Mouse (Mus musculus): ENCODE results near the gene Gars. TPM values are rescaled to one million over a fixed set of nuclear protein-coding genes. Genes with fewer than 3 reads are reported as not detected.

Gars gene
- total RNA-seq, 2 experiments from 2014 or later: 60.8 to 61.1 TPM

DNA sequence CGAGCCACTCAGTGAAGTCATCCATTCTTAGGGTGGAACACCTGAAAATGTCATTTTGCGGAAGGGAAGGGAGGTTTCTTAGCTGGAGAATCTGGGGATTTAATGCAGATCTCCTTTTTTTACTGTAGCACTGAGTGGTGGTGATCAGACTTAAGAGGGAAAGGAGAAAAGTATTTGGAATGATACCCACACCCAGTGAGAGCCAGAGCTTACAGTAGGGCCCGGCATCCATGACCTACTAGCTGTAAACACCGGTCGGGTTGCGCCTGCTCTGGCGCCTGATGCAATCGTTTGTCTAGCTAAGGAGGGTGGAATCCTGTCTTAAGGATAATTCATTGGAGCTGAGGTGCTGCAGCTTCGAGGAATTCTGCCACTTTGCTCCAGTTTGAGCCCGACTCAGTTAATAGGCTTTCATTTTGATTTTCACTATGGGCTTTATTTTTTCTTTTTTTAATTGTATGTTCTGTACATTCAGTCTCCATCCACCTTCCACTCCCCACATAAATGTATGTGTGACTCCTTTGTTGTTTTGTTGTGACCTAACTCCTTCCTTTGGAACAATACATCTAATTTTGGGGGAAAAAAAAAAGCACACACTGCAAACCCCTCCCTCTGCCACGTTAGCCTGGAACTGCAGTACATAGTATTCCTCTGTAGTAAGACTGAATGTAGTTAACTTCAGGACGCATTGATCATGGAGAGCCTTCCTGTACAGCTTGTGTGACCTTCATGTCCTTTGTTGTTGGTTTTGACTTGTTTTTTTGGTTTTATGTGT lies 1.1 kb downstream of the Gars start:
- DNase-seq: no peak

- no peak for DNase-seq
Measured at GRCm38 (mm10) chr6:55039446-55039783, 1.6 kb downstream of the Gars start.

DNA sequence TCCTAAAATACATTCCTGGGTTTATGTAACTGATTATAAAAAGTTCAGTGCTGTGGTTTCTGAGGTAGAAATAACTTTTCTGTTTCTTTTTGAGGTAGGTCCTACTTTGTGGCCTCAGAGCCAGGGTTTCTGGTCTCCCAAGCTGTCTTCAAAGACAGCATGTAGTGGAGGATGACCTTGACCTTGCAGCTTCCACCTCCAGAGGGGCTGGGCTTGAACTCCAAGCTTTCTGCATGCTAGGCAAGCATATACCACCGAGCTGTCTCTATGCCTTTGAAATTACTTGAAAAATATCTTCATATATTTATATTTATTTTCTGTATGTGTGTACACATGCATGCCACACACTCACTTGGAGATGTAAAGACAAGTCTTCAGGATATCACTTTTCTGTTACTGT lies 2.2 kb downstream of the Gars start:
- no peak for DNase-seq

- no peak for DNase-seq
Measured at GRCm38 (mm10) chr6:55043206-55043605, 5.4 kb downstream of the Gars start.

GRCm38 (mm10) chr6:55044542-55044941 lies 6.7 kb downstream of the Gars start:
- no peak for DNase-seq

GRCm38 (mm10) chr6:55045326-55045725 lies 7.5 kb downstream of the Gars start:
- DNase-seq: no peak

GRCm38 (mm10) chr6:55049186-55049585 lies 11.4 kb downstream of the Gars start:
- DNase-seq: no peak

GRCm38 (mm10) chr6:55054491-55054890 lies 16.7 kb downstream of the Gars start:
- DNase-seq: no peak

DNA sequence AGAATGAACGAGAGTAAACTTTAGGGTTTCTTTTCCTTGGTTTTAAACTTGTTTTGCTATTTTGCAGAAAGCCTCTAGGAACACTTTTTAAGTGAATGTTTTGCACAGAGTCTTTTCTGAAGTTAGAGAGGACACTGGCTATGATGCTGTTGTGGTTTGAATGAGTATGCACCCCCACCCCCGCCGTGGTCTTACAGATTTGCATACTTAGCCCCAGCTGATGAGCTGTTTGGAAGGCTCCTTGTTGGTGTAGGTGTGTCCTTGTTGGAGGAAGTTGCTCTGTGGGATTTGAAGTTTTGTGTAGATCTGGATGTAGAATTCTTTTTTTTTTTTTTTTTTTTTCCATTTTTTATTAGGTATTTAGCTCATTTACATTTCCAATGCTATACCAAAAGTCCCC lies 19.6 kb downstream of the Gars start:
- DNase-seq: no peak

DNA sequence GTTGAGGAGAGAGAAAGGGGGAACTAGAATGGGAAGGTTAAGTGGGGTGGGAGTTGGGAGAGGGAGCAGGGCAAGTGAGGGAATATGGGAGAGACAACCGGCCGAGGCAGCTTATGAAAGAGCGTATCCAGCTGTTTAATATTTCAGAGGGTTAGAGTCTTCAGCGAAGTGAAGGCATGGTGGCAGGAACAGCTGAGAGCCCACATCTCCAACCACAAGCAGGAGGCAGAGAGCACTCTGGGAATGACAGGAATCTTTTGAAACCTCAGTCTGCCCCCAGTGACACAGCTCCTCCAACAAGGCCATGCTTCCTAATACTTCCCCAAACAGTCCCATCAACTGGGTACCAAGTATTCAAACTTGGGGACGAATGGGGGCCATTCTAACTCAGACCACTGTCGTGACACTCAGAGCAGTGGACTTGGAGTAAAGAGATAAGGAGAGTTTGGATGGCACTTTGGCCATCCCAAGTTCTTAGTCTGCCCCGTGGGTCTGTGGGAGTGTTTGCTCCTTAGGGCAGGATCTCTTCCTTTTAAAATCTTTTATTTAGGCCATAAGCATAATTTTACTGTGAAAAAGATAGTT lies 22.5 kb downstream of the Gars start:
- no peak for DNase-seq

DNA sequence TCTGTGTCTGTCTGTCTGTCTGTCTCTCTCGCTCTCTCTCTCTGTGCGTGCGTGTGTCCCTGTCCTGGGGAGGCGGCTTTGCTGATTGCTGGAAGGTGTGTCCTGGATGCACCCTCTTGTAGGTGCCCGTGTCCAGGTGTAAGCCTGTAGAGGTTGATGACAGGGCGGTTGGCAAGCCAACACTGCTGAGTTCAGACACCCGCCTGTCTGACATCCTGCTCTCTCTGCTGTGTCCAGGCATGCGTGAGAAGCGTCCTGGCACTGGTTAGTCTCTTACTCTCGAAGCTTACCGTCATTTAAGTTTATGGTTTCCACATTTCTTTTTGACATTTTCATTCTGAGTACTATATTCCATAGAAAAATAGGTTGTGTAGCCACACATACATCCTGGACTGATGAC lies 23.5 kb downstream of the Gars start:
- DNase-seq: no peak

- no peak for DNase-seq
Measured at GRCm38 (mm10) chr6:55062200-55062599, 24.4 kb downstream of the Gars start.

DNA sequence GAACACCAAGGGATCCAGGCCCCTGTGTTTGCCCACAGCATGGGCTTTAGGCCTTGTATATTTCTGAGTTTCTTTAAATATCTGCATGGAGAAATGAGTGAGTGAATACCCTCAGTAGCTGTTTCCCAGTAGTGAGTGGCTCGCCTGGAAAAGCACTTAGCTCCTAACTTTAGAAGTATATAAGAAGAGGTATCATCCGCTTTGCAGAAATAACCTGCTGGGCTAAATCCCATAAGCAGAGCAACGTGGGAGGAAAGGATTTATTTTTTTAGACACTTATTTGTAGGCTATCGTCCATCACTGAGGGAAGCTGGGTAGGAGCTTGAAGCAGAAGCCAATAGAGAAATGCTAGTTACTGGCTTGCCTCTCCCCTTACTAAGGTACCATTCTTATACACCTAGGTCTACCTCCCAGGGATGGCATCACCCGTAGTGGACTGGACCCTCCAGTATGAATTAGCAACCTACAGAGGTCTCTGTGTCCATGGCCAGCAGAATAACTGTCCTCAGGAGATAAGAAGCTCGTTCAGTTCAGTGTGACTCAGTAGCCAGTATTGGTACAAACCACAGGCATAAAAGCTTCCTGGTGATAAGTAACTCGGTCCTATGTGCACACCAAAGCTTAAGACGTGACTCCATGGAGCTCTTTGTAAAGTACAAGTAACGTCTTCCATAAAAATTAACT lies 26.1 kb downstream of the Gars start:
- no peak for DNase-seq

DNA sequence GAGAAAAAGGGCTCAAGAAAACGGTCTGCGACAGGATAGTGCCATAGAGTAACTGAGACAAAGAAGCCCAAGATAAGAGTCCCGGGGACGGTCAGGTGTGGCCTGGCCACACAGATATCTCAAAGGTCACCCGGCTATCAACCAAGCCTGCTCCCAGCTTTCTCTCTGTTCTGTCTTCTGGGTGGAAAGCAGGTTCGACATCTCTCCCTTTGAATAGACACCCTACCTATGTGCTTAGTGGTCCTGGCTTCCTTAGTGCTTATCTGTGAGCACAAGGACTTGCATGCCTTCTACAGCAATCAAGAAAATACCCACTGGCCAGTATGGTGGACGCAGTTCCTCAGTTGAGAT lies 26.6 kb downstream of the Gars start:
- no peak for DNase-seq

DNA sequence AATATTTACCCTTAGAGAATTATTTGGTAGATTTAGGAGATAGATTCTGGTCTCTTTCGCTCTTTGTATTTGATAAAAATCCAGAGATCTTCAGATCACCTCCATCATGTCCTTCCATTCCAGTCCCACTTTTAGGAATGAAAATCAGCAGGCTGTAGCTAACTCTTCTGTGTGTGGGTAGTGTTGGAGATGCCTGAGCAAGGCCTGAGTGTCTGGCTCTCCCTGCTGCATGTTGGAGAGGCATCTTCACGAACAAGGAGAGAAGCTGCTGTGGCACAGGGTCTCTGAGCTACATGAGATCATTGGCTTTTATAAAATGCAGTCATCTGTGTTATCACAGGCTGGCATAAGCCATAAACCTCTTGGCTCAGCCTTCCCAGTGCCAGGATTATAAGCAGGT lies 28.1 kb downstream of the Gars start:
- DNase-seq: no peak

GRCm38 (mm10) chr6:55076561-55077255 lies 38.9 kb downstream of the Gars start:
- no peak for DNase-seq

- DNase-seq: no peak
Measured at GRCm38 (mm10) chr6:55081379-55081778, 43.6 kb downstream of the Gars start.

DNA sequence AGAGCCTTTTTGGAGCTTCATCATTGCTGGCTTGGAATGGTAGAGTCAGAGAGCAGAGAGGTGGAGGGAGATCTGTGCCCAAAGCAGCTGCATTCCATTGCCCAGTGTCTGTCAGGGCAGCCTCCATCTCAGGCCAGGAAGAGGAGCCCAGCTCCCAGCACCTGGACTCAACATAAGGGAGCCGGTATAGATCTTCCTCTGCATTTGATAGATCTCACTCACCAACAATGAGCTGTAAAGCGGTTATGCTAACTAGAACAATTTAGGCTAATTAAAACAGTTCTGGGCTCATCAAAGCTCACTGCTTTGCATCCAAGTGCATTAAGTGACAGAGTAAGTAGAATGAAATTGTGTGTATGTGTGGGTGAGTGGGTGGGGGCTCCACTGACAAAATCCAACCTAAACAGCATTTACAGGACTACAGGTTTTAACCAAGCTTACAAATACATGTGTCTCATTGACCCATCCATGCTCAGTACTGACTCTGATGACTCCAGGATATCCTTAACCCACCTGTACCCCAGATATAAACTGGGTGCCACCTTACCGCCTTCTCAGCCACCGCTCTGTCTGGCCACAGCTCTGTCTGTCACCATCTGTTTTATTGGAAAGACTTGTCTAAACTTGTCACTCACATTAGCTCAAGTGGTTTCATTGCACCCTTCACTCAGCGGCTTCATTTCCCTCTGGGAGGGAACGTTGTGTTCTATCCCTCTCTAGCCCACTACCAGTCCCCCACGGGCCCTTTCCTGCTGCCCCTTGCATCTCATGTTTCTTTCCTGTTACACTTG lies 44.6 kb downstream of the Gars start:
- DNase-seq: no peak

DNA sequence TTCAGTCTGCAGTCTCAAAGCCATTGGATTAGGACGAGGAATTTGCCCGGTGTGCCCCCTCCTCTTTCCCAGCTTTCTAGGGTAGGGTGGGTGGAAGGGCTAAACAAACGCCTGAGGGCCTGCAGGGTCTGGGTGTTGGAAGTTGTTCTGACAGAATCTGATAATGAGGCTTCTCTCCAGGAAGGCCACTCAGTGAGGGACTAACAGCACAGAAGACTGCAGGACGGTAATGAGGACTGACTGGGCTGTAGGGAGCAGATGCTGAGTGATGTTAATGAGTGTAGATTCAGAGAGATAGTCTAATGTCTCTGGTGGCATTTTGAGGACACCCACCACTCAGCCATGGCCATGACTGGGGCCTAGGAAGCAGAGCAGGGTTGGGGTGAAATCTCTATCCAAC lies 49.5 kb downstream of the Gars start:
- DNase-seq: no peak

DNA sequence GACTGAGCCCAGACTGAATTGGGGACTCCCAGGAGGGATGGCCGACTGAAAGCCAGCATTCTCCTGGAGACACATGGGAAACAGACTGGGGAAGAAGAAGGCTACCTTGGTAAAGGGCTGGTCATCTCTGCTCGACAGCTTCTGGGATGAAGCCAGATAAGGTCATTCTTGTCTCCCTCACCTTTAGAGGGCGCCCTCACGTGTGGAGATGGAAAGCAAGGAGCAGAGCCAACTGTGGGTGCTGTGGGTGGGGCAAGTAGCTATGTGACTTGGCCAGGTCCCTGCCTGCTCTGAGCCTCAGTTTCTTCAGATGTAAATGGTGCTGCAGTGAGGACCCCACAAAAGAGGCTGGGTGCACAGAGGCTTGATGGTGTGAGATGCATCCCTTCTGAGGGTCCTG lies 52.8 kb downstream of the Gars start:
- peak; percentile 4 to 18 for DNase-seq

GRCm38 (mm10) chr6:55091396-55091795 lies 53.6 kb downstream of the Gars start:
- no peak for DNase-seq

DNA sequence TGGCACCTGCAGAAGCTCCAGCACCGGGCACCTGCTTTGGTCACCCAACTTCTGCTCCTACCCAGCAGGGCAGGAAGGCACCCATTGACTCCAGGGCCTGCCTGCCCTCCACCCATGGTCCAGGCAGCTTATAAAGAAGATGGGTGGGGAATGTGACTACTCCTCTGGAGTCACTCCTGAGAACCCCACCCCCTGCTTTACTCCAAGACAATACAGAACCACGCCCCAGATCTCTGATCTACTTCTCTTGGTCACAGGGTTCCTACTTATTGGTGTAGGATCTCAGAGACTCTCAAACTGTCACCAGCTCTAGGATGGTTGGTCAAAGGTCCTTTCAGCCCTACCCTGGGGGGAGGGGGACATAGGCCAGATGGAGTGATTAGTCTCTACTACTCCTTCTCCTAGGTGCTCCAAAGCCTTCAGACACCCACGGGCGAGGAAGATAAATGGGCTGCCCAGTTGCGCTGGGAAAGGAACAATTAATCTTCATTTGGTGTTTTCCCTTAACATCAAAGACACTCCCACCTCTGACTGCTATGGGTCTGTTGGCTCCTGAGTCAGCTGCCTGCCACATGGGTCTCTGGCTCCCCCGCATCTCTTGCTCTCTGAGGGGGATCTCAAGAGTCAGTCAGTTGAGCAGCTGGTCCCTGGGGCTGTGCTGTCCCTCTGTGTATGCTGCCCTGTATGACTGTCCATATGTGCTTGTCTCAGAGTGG lies 55.8 kb downstream of the Gars start:
- no peak for DNase-seq
